Mouse (Mus musculus): ENCODE data around the gene Mab21l3.

Gene Mab21l3

GRCm38 (mm10) chr3:101803764-101804163 lies 45.0 kb downstream of the Mab21l3 start:
- DNase-seq (ENCODE audit: low spot score in 2 of 2) = no peak

- no peak for DNase-seq (ENCODE audit: low spot score in 2 of 2)
Measured at GRCm38 (mm10) chr3:101802746-101803145, 46.0 kb downstream of the Mab21l3 start.

GRCm38 (mm10) chr3:101800596-101801018 lies 48.2 kb downstream of the Mab21l3 start:
- DNase-seq (ENCODE audit: low spot score in 2 of 2) = no peak

- no peak for DNase-seq (ENCODE audit: low spot score in 2 of 2)
Measured at GRCm38 (mm10) chr3:101799852-101800595, 48.7 kb downstream of the Mab21l3 start.

GRCm38 (mm10) chr3:101797830-101798709 lies 50.7 kb downstream of the Mab21l3 start:
- DNase-seq (ENCODE audit: low spot score in 2 of 2) = no peak

- no peak for DNase-seq (ENCODE audit: low spot score in 2 of 2)
Measured at GRCm38 (mm10) chr3:101796212-101796611, 52.5 kb downstream of the Mab21l3 start.

- DNase-seq (ENCODE audit: low spot score in 2 of 2) = no peak
Measured at GRCm38 (mm10) chr3:101795387-101796039, 53.2 kb downstream of the Mab21l3 start.

GRCm38 (mm10) chr3:101794666-101795065 lies 54.1 kb downstream of the Mab21l3 start:
- DNase-seq (ENCODE audit: low spot score in 2 of 2) = no peak

GRCm38 (mm10) chr3:101794026-101794425 lies 54.7 kb downstream of the Mab21l3 start:
- no peak for DNase-seq (ENCODE audit: low spot score in 2 of 2)

GRCm38 (mm10) chr3:101792191-101792590 lies 56.6 kb downstream of the Mab21l3 start:
- no peak for DNase-seq (ENCODE audit: low spot score in 2 of 2)

GRCm38 (mm10) chr3:101784768-101785424 lies 63.9 kb downstream of the Mab21l3 start:
- no peak for DNase-seq (ENCODE audit: low spot score in 2 of 2)

- DNase-seq (ENCODE audit: low spot score in 2 of 2) = no peak
Measured at GRCm38 (mm10) chr3:101783793-101784192, 65.0 kb downstream of the Mab21l3 start.

- no peak for DNase-seq (ENCODE audit: low spot score in 2 of 2)
Measured at GRCm38 (mm10) chr3:101780874-101781483, 67.8 kb downstream of the Mab21l3 start.

- no peak for DNase-seq (ENCODE audit: low spot score in 2 of 2)
Measured at GRCm38 (mm10) chr3:101778896-101779665, 69.7 kb downstream of the Mab21l3 start.

GRCm38 (mm10) chr3:101775732-101776131 lies 73.0 kb downstream of the Mab21l3 start:
- no peak for DNase-seq (ENCODE audit: low spot score in 2 of 2)

- no peak for DNase-seq (ENCODE audit: low spot score in 2 of 2)
Measured at GRCm38 (mm10) chr3:101770540-101770939, 78.2 kb downstream of the Mab21l3 start.

- no peak for DNase-seq (ENCODE audit: low spot score in 2 of 2)
Measured at GRCm38 (mm10) chr3:101763566-101763965, 85.2 kb downstream of the Mab21l3 start.

Data from urinary bladder, adult 18-20 months (tissue).